Mouse (Mus musculus) stomach, postnatal 0 days (tissue): ENCODE results near the gene Akr7a5. TPM values are rescaled to one million over a fixed set of nuclear protein-coding genes. Genes with fewer than 3 reads are reported as not detected.

ENCODE experiments used
- ATAC-seq: fragments of 200-750 bp; cut with Nextera tagmentation; 2 replicates; pipeline ENCODE4 v1.8.0; 2017; ENCODE audit not compliant: low FRiP score, low TSS enrichment
- DNase-seq: peaks from one replicate; pipeline ENCODE4 v3.0.0-alpha.2; 2016; ENCODE audit warnings: low spot score
- H3K27ac ChIP-seq: fragments of 300-500 bp; sonication (generic); replicated peaks from 2 replicates; pipeline ENCODE4 v1.5.1; 2014; ENCODE audit warnings: mild to moderate bottlenecking, control low read depth
- H3K27me3 ChIP-seq: fragments of 300-500 bp; sonication (generic); 2 replicates; pipeline ENCODE4 v1.6.1; 2014; ENCODE audit warnings: low read length; ENCODE audit not compliant: control insufficient read depth, insufficient read depth
- H3K36me3 ChIP-seq: fragments of 300-500 bp; sonication (generic); 2 replicates; pipeline ENCODE4 v1.6.1; 2014; ENCODE audit warnings: low read length, mixed read lengths; ENCODE audit not compliant: control insufficient read depth, insufficient read depth
- H3K4me1 ChIP-seq: fragments of 300-500 bp; sonication (generic); replicated peaks from 2 replicates; pipeline ENCODE4 v1.6.1; 2014; ENCODE audit warnings: antibody characterized with exemption; ENCODE audit not compliant: control insufficient read depth, insufficient read depth
- H3K4me2 ChIP-seq: fragments of 300-500 bp; sonication (generic); replicated peaks from 2 replicates; pipeline ENCODE4 v1.6.1; 2014; ENCODE audit warnings: low read depth, mild to moderate bottlenecking, control low read depth, moderate library complexity
- H3K4me3 ChIP-seq: fragments of 300-500 bp; sonication (generic); 2 replicates; pipeline ENCODE4 v1.5.1; 2014; ENCODE audit warnings: low read depth, low read length, control low read depth
- H3K9ac ChIP-seq: fragments of 300-500 bp; sonication (generic); 2 replicates; pipeline ENCODE4 v1.6.1; 2014; ENCODE audit warnings: mild to moderate bottlenecking, low read length, control low read depth, mixed read lengths
- H3K9me3 ChIP-seq: fragments of 300-500 bp; sonication (generic); 2 replicates; pipeline ENCODE4 v1.6.1; 2016; ENCODE audit warnings: low read length; ENCODE audit not compliant: control insufficient read depth
- CTCF ChIP-seq: IDR thresholded peaks from 2 replicates; pipeline ENCODE4 v1.5.1; 2016; ENCODE audit warnings: antibody characterized with exemption, low read depth, mild to moderate bottlenecking, moderate library complexity
- EP300 ChIP-seq: optimal IDR thresholded peaks from 2 replicates; pipeline ENCODE3; 2016; ENCODE audit warnings: antibody characterized with exemption
- WGBS: fragments of 180-500 bp; shearing (Covaris S2); extraction: QIAGEN DNeasy Blood & Tissue Kit; methylation state at CpG from one replicate; pipeline ENCODE4 v1.1.7; 2014; 5-methylcytosine and 5-hydroxymethylcytosine counted together
- polyA plus RNA-seq: library from polyadenylated mRNA; unstranded; fragments of >200 nt; fragmentation: Nextera tagmentation; extraction: Ambion mirVana; gene quantifications from 2 replicates; pipeline ENCODE4 v1.2.1, GENCODE M21; 2015

Gene Akr7a5
- polyA plus RNA-seq, 1 experiment from 2014 or later, result 73.8 TPM

DNA sequence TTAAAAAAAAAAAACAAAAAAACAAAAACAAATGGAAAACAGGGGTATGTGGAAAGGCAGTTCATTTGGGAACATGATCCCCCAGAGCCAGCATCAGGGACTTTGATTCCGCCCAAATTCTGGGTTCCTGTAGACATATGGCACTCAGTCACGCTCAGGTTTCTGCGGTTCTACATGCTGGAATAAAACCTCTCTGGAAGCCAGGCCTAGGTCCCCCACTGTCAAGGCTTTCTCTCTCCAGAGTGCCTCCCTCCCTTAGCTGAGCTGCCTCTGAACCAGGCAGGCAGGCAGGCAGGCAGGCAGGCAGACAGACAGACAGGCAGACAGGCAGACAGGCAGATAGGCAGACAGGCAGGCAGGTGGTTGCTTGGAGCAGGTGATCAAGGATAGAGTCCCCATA is 40.4 kb upstream of the Akr7a5 start:
- Histone ChIP-seq H3K9me3 (no peaks in the 10 kb centered on the region), H3K4me3 (no peak overlapping the region), H3K9ac (no peak overlapping the region), H3K36me3 (peaks cover 15% of the 10 kb centered on the region; the same call in 1 of the 2 replicates), H3K27me3 (no peaks in the 10 kb centered on the region), H3K4me2 (no peak overlapping the region), H3K27ac (no peak overlapping the region), H3K4me1 (no peaks in the 10 kb centered on the region)
- 98% methylated on average over 3 of the region's 3 CpGs for WGBS
- no peak for TF ChIP-seq CTCF
- DNase-seq (no peak), ATAC-seq (no peak)

DNA sequence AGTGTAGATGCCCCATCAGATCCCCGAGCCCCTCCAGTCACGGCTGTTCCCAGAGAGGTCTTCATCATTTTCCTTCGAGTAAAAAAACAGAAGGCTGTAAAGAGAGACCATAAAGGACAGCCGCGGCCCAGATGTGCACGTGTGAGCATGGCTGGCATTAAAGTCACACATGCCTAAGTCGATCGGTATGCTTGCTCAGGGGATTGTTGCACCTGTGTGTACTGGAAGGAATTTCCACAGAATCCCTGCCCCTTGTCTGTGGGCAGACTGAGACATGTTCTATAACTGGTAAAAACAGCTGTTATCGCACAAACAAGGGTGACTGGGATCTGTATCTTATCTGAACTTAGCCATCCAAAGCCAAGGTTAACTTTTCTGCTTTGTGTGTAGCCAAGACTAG is 39.0 kb upstream of the Akr7a5 start:
- no peak for ATAC-seq
- H3K9me3 ChIP-seq, result no peaks in the 10 kb centered on the region
- TF ChIP-seq CTCF, result no peak
- no peak for TF ChIP-seq EP300
- no peak overlapping the region for H3K4me2 ChIP-seq
- no peak overlapping the region for H3K27ac ChIP-seq
- no peaks in the 10 kb centered on the region for H3K27me3 ChIP-seq
- 0 out of 2 replicates have a peak overlapping the region, but pooled peaks have one; percentile 8 for H3K9ac ChIP-seq
- H3K36me3 ChIP-seq, result peaks cover 11% of the 10 kb centered on the region; the same call in 1 of the 2 replicates
- DNase-seq, result no peak
- no peak overlapping the region for H3K4me3 ChIP-seq
- no peaks in the 10 kb centered on the region for H3K4me1 ChIP-seq
- WGBS, result 64% methylated on average over 9 of the region's 9 CpGs

DNA sequence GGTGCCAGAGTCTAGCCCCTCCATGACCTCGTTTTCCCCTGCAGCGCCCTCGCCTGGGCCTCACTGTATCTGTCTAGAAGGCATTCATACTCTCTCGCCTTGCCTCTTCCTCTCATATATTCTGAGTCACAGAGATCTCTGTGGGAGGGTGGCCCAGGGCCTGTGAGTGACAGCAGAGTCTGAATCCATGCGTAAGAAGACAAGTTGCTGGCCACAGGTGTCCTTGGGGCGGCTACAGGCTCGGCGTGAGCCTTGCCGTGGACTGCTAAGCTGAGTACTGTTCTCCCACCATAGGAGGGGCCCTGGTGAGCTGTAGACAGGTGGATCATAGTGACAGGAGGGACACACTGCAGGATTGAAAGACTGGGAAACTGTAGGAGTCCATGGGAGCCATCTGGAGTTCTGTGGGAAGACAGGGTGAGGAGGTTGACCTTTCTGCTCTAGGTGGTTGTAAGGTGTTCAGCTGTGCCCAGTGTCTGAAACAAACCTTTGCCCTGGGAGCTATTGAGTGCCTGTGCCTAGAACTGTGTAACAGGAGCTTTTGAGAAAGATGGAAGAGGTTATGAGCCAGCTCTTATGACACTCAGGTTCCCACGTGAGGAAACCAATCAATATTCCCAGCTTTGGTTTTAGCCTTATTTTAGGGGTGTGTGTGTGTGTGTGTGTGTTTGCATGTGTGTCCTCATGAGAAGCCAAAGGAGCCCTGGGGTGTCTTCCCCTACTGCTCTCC is 37.4 kb upstream of the Akr7a5 start:
- no peak for ATAC-seq
- Histone ChIP-seq H3K9me3 (no peaks in the 10 kb centered on the region), H3K4me2 (no peak overlapping the region), H3K36me3 (peaks cover 11% of the 10 kb centered on the region; the same call in 1 of the 2 replicates), H3K9ac (no peak overlapping the region), H3K27me3 (no peaks in the 10 kb centered on the region), H3K4me3 (no peak overlapping the region), H3K4me1 (no peaks in the 10 kb centered on the region), H3K27ac (no peak overlapping the region)
- WGBS, result 86% methylated on average over 10 of the region's 10 CpGs
- TF ChIP-seq EP300 (no peak), CTCF (no peak)
- DNase-seq, result no peak

DNA sequence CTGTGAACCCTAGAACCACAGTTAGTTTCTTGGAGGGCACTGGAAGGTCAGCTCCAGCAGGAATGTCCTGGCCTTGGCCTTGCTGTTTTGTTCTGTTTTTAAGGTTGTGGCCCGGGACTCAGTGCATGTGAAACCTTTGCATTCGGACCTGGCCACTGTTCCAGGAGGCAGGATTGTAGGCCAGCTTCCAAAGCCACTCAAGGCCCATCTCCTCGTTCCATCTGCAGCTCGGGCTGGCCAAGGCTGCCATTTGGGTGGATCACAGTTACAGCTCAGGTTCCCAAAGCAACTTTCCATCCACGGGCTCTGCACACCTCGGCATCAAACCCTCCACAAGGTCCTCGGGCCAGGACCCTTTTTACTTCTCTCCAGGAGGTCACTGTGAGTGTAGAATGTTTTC is 36.0 kb upstream of the Akr7a5 start:
- no peak for ATAC-seq
- no peak for TF ChIP-seq CTCF
- no peak for TF ChIP-seq EP300
- H3K36me3 ChIP-seq, result peaks cover 9% of the 10 kb centered on the region; the same call in 1 of the 2 replicates

DNA sequence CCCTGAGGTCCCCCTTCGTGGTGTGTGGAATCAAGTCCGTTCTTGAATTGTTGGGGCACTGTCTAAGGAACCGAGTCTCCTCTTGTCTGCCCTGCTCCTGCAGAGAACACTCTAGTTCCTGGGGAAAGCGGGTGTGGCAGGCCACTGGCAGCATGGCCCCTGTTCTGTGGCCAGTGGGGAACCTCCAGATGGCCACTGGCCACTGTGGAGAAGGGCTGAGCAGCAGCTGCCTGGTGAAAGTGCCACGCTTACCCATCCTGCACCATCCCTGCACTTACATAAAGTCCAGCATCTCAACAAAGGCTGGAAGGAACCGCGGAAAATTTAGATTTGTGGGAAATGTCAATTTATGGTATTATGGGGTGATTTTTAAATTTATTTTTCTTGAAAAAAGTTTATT is 34.1 kb upstream of the Akr7a5 start:
- 76% methylated on average over 7 of the region's 7 CpGs for WGBS
- no peak overlapping the region for H3K4me2 ChIP-seq

More for the DNA sequence above, 36.0 kb upstream of the Akr7a5 start:
- H3K27ac ChIP-seq, result no peak overlapping the region
- H3K4me2 ChIP-seq, result no peak overlapping the region
- no peaks in the 10 kb centered on the region for H3K9me3 ChIP-seq
- no peaks in the 10 kb centered on the region for H3K27me3 ChIP-seq
- no peak overlapping the region for H3K4me3 ChIP-seq
- no peak for DNase-seq
- no peaks in the 10 kb centered on the region for H3K4me1 ChIP-seq
- H3K9ac ChIP-seq, result no peak overlapping the region
- WGBS, result 89% methylated on average over 7 of the region's 7 CpGs

DNA sequence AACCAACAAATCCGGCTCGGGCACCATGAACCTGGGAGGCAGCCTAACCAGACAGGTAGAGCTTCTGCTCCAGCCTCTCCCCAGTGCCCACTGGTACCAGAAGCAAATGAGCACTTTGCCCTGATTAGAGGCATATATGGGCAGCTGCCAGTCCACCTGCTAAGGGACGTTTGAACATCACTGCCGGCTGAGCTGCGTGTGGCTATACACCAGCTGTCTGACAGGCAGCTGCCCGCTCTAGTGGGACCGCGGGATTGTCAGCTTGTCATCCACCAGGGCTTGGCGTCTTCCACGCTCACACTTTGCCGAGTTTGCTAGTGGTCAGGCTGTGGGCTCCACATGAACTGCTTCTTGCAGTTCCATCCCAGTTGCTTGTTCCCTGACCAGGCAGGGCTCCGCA is 30.0 kb upstream of the Akr7a5 start:
- TF ChIP-seq EP300 (no peak), CTCF (no peak)
- H3K36me3 ChIP-seq, result peaks cover 31% of the 10 kb centered on the region
- no peak for ATAC-seq

More for the DNA sequence above, 34.1 kb upstream of the Akr7a5 start:
- ATAC-seq (no peak), DNase-seq (no peak)
- no peaks in the 10 kb centered on the region for H3K9me3 ChIP-seq
- no peaks in the 10 kb centered on the region for H3K4me1 ChIP-seq
- no peak overlapping the region for H3K27ac ChIP-seq
- no peak overlapping the region for H3K9ac ChIP-seq
- H3K36me3 ChIP-seq, result peaks cover 20% of the 10 kb centered on the region
- TF ChIP-seq EP300 (no peak), CTCF (no peak)
- H3K27me3 ChIP-seq, result no peaks in the 10 kb centered on the region
- H3K4me3 ChIP-seq, result no peak overlapping the region

More for the DNA sequence above, 30.0 kb upstream of the Akr7a5 start:
- H3K4me1 ChIP-seq, result no peaks in the 10 kb centered on the region
- no peak overlapping the region for H3K4me3 ChIP-seq
- no peak overlapping the region for H3K9ac ChIP-seq
- no peaks in the 10 kb centered on the region for H3K27me3 ChIP-seq
- H3K9me3 ChIP-seq, result no peaks in the 10 kb centered on the region
- no peak for DNase-seq
- WGBS, result 89% methylated on average over 12 of the region's 12 CpGs
- no peak overlapping the region for H3K4me2 ChIP-seq
- no peak overlapping the region for H3K27ac ChIP-seq
